Mouse (Mus musculus): ENCODE data around the gene Ern1. TPM values are rescaled to one million over a fixed set of nuclear protein-coding genes. Genes with fewer than 3 reads are reported as not detected.
"Not testable (repeated sequence)": the region's sequence is repeated elsewhere in the genome, so short reads cannot be mapped to it uniquely, and the experiment has no call there.

Gene Ern1
- polyA plus RNA-seq, 2 experiments from 2014 or later: 1.9 to 2.4 TPM

- ATAC-seq: no peak
Observed at GRCm38 (mm10) chr11:106480530-106480885, 7.1 kb downstream of the Ern1 start.

- ATAC-seq: no peak
Observed at GRCm38 (mm10) chr11:106479619-106480529, 7.8 kb downstream of the Ern1 start.

- ATAC-seq: no peak
Observed at GRCm38 (mm10) chr11:106478745-106479144, 8.9 kb downstream of the Ern1 start.

GRCm38 (mm10) chr11:106477505-106478160 lies 10.0 kb downstream of the Ern1 start:
- no peak for ATAC-seq

- ATAC-seq: no peak
Observed at GRCm38 (mm10) chr11:106475309-106475708, 12.3 kb downstream of the Ern1 start.

- no peak for ATAC-seq
Observed at GRCm38 (mm10) chr11:106471629-106472028, 16.0 kb downstream of the Ern1 start.

- no peak for ATAC-seq
Observed at GRCm38 (mm10) chr11:106468509-106468908, 19.1 kb downstream of the Ern1 start.

GRCm38 (mm10) chr11:106465932-106466331 lies 21.7 kb downstream of the Ern1 start:
- no peak for ATAC-seq

GRCm38 (mm10) chr11:106465545-106465903 lies 22.1 kb downstream of the Ern1 start:
- no peak for ATAC-seq

GRCm38 (mm10) chr11:106464681-106465544 lies 22.7 kb downstream of the Ern1 start:
- no peak for ATAC-seq

- ATAC-seq: no peak
Observed at GRCm38 (mm10) chr11:106463845-106464244, 23.8 kb downstream of the Ern1 start.

- ATAC-seq: no peak
Observed at GRCm38 (mm10) chr11:106462309-106462708, 25.3 kb downstream of the Ern1 start.

- no peak for ATAC-seq
Observed at GRCm38 (mm10) chr11:106461145-106461932, 26.3 kb downstream of the Ern1 start.

GRCm38 (mm10) chr11:106460671-106461070 lies 27.0 kb downstream of the Ern1 start:
- no peak for ATAC-seq

- ATAC-seq: no peak
Observed at GRCm38 (mm10) chr11:106458540-106458939, 29.1 kb downstream of the Ern1 start.

- no peak for ATAC-seq
Observed at GRCm38 (mm10) chr11:106443646-106444045, 44.0 kb downstream of the Ern1 start.

GRCm38 (mm10) chr11:106442564-106442963 lies 45.1 kb downstream of the Ern1 start:
- not testable (repeated sequence) for ATAC-seq

GRCm38 (mm10) chr11:106440318-106440717 lies 47.3 kb downstream of the Ern1 start:
- ATAC-seq: no peak

GRCm38 (mm10) chr11:106439355-106439754 lies 48.3 kb downstream of the Ern1 start:
- no peak for ATAC-seq

- ATAC-seq: peak; percentile 19
Observed at GRCm38 (mm10) chr11:106438524-106439177, 49.0 kb downstream of the Ern1 start.

- no peak for ATAC-seq
Observed at GRCm38 (mm10) chr11:106437543-106437942, 50.1 kb downstream of the Ern1 start.

GRCm38 (mm10) chr11:106437039-106437438 lies 50.6 kb downstream of the Ern1 start:
- no peak for ATAC-seq

Data from activated CD4-positive, CD25-positive, alpha-beta regulatory T cell, adult 4 months (primary cell).